Mouse (Mus musculus) stomach, embryonic 16.5 days (tissue): ENCODE results near the gene Myof. TPM values are rescaled to one million over a fixed set of nuclear protein-coding genes. Genes with fewer than 3 reads are reported as not detected.

Source experiments
- ATAC-seq: fragments of 200-750 bp; cut with Nextera tagmentation; 2 replicates; pipeline ENCODE4 v1.8.0; 2017; ENCODE audit warnings: moderate number of reproducible peaks, moderate TSS enrichment; ENCODE audit not compliant: insufficient read depth, low FRiP score
- H3K27ac ChIP-seq: fragments of 300-500 bp; sonication (generic); 2 replicates; pipeline ENCODE4 v1.5.1; 2014; ENCODE audit warnings: low read length
- H3K27me3 ChIP-seq: fragments of 300-500 bp; sonication (generic); 2 replicates; pipeline ENCODE4 v1.6.1; 2014; ENCODE audit warnings: low read length, control low read depth, mixed read lengths; ENCODE audit not compliant: control insufficient read depth, insufficient read depth
- H3K36me3 ChIP-seq: fragments of 300-500 bp; sonication (generic); 2 replicates; pipeline ENCODE4 v1.6.1; 2014; ENCODE audit warnings: low read length; ENCODE audit not compliant: control insufficient read depth, insufficient read depth
- H3K4me1 ChIP-seq: fragments of 300-500 bp; sonication (generic); 2 replicates; pipeline ENCODE4 v1.6.1; 2014; ENCODE audit warnings: low read length, control low read depth, mixed read lengths; ENCODE audit not compliant: control insufficient read depth, insufficient read depth
- H3K4me2 ChIP-seq: fragments of 300-500 bp; sonication (generic); 2 replicates; pipeline ENCODE4 v1.6.1; 2014; ENCODE audit warnings: low read depth, low read length, mixed read lengths
- H3K4me3 ChIP-seq: fragments of 300-500 bp; sonication (generic); replicated peaks from 2 replicates; pipeline ENCODE4 v1.5.1; 2014; ENCODE audit warnings: mild to moderate bottlenecking, low read length
- H3K9ac ChIP-seq: fragments of 300-500 bp; sonication (generic); 2 replicates; pipeline ENCODE4 v1.6.1; 2014; ENCODE audit warnings: low read length
- H3K9me3 ChIP-seq: fragments of 300-500 bp; sonication (generic); replicated peaks from 2 replicates; pipeline ENCODE4 v1.6.1; 2016; ENCODE audit warnings: low read length, control low read depth; ENCODE audit not compliant: control insufficient read depth
- WGBS: fragments of 180-500 bp; shearing (Covaris S2); extraction: QIAGEN DNeasy Blood & Tissue Kit; methylation state at CpG from one replicate; pipeline ENCODE4 v1.1.7; 2014; 5-methylcytosine and 5-hydroxymethylcytosine counted together
- polyA plus RNA-seq: library from polyadenylated mRNA; unstranded; fragments of >200 nt; fragmentation: Nextera tagmentation; extraction: Ambion mirVana; gene quantifications from 2 replicates; pipeline ENCODE4 v1.2.1, GENCODE M21; 2015

Gene Myof
- polyA plus RNA-seq, 1 experiment from 2014 or later = 22.5 TPM

GRCm38 (mm10) chr19:38025254-38026041 lies 17.9 kb downstream of the Myof start:
- H3K4me1 ChIP-seq = peaks cover 65% of the 10 kb centered on the region
- no peaks in the 10 kb centered on the region for H3K36me3 ChIP-seq
- H3K27ac ChIP-seq = peak overlapping the region; percentile 79
- H3K27me3 ChIP-seq = no peaks in the 10 kb centered on the region
- H3K4me3 ChIP-seq = no peak overlapping the region
- WGBS = 38% methylated on average over 6 of the region's 9 CpGs
- no peak overlapping the region for H3K4me2 ChIP-seq
- H3K9me3 ChIP-seq = no peaks in the 10 kb centered on the region
- ATAC-seq = peak; percentile 56; the same call in 1 of the 2 replicates
- no peak overlapping the region for H3K9ac ChIP-seq

DNA sequence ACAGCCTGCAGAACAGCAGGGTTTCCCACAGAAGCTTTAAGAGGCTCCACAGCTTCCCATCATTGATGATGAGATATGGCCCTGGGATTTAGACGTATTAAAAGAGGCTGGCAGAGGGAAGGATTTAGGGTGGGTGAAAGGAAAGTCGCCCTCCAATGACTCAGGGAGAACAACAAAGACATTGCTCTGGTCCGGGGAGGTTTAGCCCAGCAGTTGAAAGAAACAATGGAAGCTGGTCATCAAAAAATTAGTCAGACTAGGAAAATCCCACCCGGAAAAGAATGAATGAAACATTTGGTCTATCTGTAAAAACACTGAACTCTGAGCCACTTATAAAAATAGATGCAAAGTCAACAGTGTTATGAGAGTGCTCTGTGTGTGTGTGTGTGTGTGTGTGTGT lies 19.8 kb downstream of the Myof start:
- WGBS = 66% methylated on average over 4 of the region's 4 CpGs
- no peak overlapping the region for H3K27ac ChIP-seq

GRCm38 (mm10) chr19:38022710-38023109 lies 20.7 kb downstream of the Myof start:
- no peak for ATAC-seq
- H3K27me3 ChIP-seq = no peaks in the 10 kb centered on the region
- no peak overlapping the region for H3K27ac ChIP-seq
- no peak overlapping the region for H3K4me3 ChIP-seq
- H3K4me2 ChIP-seq = no peak overlapping the region
- H3K36me3 ChIP-seq = no peaks in the 10 kb centered on the region
- H3K9me3 ChIP-seq = no peaks in the 10 kb centered on the region
- no peak overlapping the region for H3K9ac ChIP-seq
- WGBS = 45% methylated on average over 4 of the region's 4 CpGs
- H3K4me1 ChIP-seq = peaks cover 38% of the 10 kb centered on the region

More for the DNA sequence above, 19.8 kb downstream of the Myof start:
- Histone ChIP-seq H3K36me3 (no peaks in the 10 kb centered on the region), H3K9me3 (no peaks in the 10 kb centered on the region), H3K4me2 (no peak overlapping the region), H3K27me3 (no peaks in the 10 kb centered on the region), H3K9ac (no peak overlapping the region), H3K4me1 (peaks cover 47% of the 10 kb centered on the region), H3K4me3 (no peak overlapping the region)
- no peak for ATAC-seq

DNA sequence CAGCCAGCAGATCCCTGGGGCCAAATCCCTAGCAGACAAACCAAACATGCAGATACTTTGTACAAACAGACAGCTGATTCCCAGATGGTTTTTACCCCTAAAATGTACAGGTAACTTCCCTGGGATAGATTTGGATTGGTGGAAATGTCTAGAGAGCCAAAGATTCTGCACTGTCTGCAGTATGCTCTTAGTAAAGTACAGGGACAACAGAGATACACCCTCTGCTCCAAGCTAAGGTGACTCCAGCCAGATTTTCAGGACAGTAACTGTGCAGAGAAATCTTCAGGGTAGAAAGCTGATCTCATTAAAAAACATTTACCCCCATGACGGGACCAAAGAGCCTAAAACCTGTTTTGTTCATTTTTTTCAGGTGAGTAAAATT lies 27.5 kb downstream of the Myof start:
- H3K4me1 ChIP-seq = peaks cover 15% of the 10 kb centered on the region
- H3K4me2 ChIP-seq = no peak overlapping the region
- H3K9ac ChIP-seq = no peak overlapping the region
- ATAC-seq = peak; percentile 56; the same call in 1 of the 2 replicates
- no peaks in the 10 kb centered on the region for H3K36me3 ChIP-seq
- no peaks in the 10 kb centered on the region for H3K9me3 ChIP-seq
- 46% methylated on average over 1 of the region's 1 CpGs for WGBS
- peak overlapping the region; percentile 91 for H3K27ac ChIP-seq
- no peaks in the 10 kb centered on the region for H3K27me3 ChIP-seq
- H3K4me3 ChIP-seq = no peak overlapping the region

GRCm38 (mm10) chr19:38015180-38015872 lies 28.1 kb downstream of the Myof start:
- WGBS = 0% methylated on average over 1 of the region's 1 CpGs
- no peaks in the 10 kb centered on the region for H3K36me3 ChIP-seq
- no peak overlapping the region for H3K4me3 ChIP-seq
- peak; percentile 99 for ATAC-seq
- no peaks in the 10 kb centered on the region for H3K27me3 ChIP-seq
- peak overlapping the region; percentile 29 for H3K4me2 ChIP-seq
- no peak overlapping the region for H3K9ac ChIP-seq
- peak overlapping the region; percentile 91 for H3K27ac ChIP-seq
- peaks cover 15% of the 10 kb centered on the region for H3K4me1 ChIP-seq
- no peaks in the 10 kb centered on the region for H3K9me3 ChIP-seq

DNA sequence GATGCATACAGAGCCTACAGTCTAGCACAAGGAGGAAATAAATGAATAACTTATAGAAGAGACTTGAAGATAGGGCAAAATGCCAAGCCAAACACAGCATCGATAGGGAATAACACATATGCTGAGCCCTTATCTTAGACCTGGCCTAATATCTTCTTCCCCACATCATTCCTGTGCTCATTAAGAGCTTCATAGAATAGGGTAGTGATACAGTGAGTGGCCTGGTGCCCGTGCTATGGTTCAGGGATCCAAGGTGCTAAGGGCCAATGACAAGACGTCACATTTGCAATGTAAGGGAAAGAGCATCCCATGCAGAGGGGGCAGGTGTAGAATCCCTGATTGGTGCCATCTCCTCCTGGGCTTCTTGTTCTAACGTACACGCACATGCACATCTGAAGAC lies 28.9 kb downstream of the Myof start:
- Histone ChIP-seq H3K27me3 (no peaks in the 10 kb centered on the region), H3K4me2 (no peak overlapping the region), H3K9ac (no peak overlapping the region), H3K4me1 (peaks cover 15% of the 10 kb centered on the region), H3K36me3 (no peaks in the 10 kb centered on the region), H3K9me3 (no peaks in the 10 kb centered on the region), H3K4me3 (no peak overlapping the region), H3K27ac (peak overlapping the region; percentile 91)
- 74% methylated on average over 5 of the region's 5 CpGs for WGBS
- no peak for ATAC-seq

- H3K27me3 ChIP-seq = no peaks in the 10 kb centered on the region
- H3K36me3 ChIP-seq = no peaks in the 10 kb centered on the region
- H3K4me1 ChIP-seq = peaks cover 12% of the 10 kb centered on the region
- H3K9ac ChIP-seq = no peak overlapping the region
- no peak for ATAC-seq
- 47% methylated on average over 1 of the region's 1 CpGs for WGBS
- no peak overlapping the region for H3K4me2 ChIP-seq
- no peak overlapping the region for H3K4me3 ChIP-seq
- no peaks in the 10 kb centered on the region for H3K9me3 ChIP-seq
- no peak overlapping the region for H3K27ac ChIP-seq
Observed at GRCm38 (mm10) chr19:38011379-38011778, 32.0 kb downstream of the Myof start.

DNA sequence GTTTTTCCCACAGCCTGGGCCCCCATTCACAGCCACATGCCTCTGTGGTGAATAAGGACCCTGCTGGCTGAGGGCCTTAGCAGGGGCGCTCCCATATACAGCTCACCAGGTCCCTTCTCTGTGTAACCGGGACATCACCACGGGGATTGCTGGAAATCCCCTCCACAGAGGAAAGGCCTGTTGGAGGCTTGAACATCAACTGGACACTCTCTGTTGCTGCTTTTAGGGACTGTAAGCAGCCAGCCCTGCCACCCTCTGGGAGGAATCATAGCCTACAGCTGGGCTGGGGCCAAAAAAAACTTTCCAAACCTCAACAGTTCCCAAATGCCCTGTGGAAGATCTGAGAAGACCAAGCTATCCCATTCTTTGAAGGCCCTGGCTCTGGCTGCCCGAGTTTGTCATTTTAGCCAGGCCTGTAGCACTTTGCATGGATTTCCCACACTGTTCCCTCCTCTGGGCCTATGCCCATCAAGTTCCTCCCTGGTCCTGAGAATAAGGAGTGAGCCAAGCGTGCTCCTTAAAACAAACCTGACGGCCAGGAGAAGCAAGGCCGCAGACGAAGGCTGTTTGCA lies 38.5 kb downstream of the Myof start:
- Histone ChIP-seq H3K9ac (peak overlapping the region; percentile 1; the same call in 1 of the 2 replicates), H3K36me3 (no peaks in the 10 kb centered on the region), H3K27ac (peak overlapping the region; percentile 86), H3K4me3 (no peak overlapping the region), H3K4me1 (peaks cover 16% of the 10 kb centered on the region), H3K4me2 (no peak overlapping the region), H3K27me3 (no peaks in the 10 kb centered on the region), H3K9me3 (no peaks in the 10 kb centered on the region)
- ATAC-seq = no peak
- 72% methylated on average over 8 of the region's 8 CpGs for WGBS
